Mouse (Mus musculus): ENCODE results near the gene Cul1. TPM values are rescaled to one million over a fixed set of nuclear protein-coding genes. Genes with fewer than 3 reads are reported as not detected.

Cul1 gene
- polyA plus RNA-seq (2012; rRNA removed), result 126 and 151 TPM in 2 replicates

GRCm38 (mm10) chr6:47453098-47453497 lies at the start of gene Cul1:
Gene Cul1 (plus strand): TSS chr6:47453398.

Other genes with a start within 250 kb of the Cul1 start
- gene Ezh2, start 141.9 kb downstream of the Cul1 start, polyA plus RNA-seq (2012; rRNA removed), result 301 and 305 TPM in 2 replicates